Mouse (Mus musculus): Measurements from ENCODE around the gene Ngb.

Gene Ngb

GRCm38 (mm10) chr12:87102165-87102631 is at the start of gene Ngb:
Gene Ngb (minus strand): TSS chr12:87102539.
- DNase-seq (ENCODE audit: low spot score): peak; percentile 22

- DNase-seq (ENCODE audit: low spot score): no peak
These were observed 47.1 kb upstream of the Ngb start for GRCm38 (mm10) chr12:87149471-87149870.

- DNase-seq (ENCODE audit: low spot score): no peak
These were observed 45.8 kb upstream of the Ngb start for GRCm38 (mm10) chr12:87148136-87148535.

- peak; percentile 93 for DNase-seq (ENCODE audit: low spot score)
These were observed 45.2 kb upstream of the Ngb start, which contains the start of gene Pomt2 for GRCm38 (mm10) chr12:87147395-87148089. Gene Pomt2 (minus strand): TSS chr12:87147968.

- peak; percentile 90 for DNase-seq (ENCODE audit: low spot score)
These were observed 44.6 kb upstream of the Ngb start, which contains the start of gene Gstz1 for GRCm38 (mm10) chr12:87146966-87147365. Gene Gstz1 (plus strand): TSS chr12:87147165.

- DNase-seq (ENCODE audit: low spot score): no peak
These were observed 39.8 kb upstream of the Ngb start for GRCm38 (mm10) chr12:87142156-87142555.

- no peak for DNase-seq (ENCODE audit: low spot score)
These were observed 36.4 kb upstream of the Ngb start for GRCm38 (mm10) chr12:87138768-87139167.

- peak; percentile 67 for DNase-seq (ENCODE audit: low spot score)
These were observed 36.0 kb upstream of the Ngb start for GRCm38 (mm10) chr12:87138342-87138701.

- peak; percentile 86 for DNase-seq (ENCODE audit: low spot score)
These were observed 35.4 kb upstream of the Ngb start for GRCm38 (mm10) chr12:87137439-87138341.

- no peak for DNase-seq (ENCODE audit: low spot score)
These were observed 30.4 kb upstream of the Ngb start for GRCm38 (mm10) chr12:87132784-87133183.

GRCm38 (mm10) chr12:87132210-87132609 is 29.9 kb upstream of the Ngb start:
- DNase-seq (ENCODE audit: low spot score): no peak

- peak; percentile 78 for DNase-seq (ENCODE audit: low spot score)
These were observed 29.3 kb upstream of the Ngb start for GRCm38 (mm10) chr12:87131619-87132018.

GRCm38 (mm10) chr12:87131181-87131580 is 28.8 kb upstream of the Ngb start:
- no peak for DNase-seq (ENCODE audit: low spot score)

- DNase-seq (ENCODE audit: low spot score): no peak
These were observed 27.9 kb upstream of the Ngb start for GRCm38 (mm10) chr12:87130224-87130623.

- peak; percentile 21 for DNase-seq (ENCODE audit: low spot score)
These were observed 24.9 kb upstream of the Ngb start for GRCm38 (mm10) chr12:87127256-87127655.

GRCm38 (mm10) chr12:87121918-87122589 is 19.7 kb upstream of the Ngb start:
- DNase-seq (ENCODE audit: low spot score): no peak

GRCm38 (mm10) chr12:87107357-87107977 is 5.1 kb upstream of the Ngb start:
- peak; percentile 9 for DNase-seq (ENCODE audit: low spot score)

- no peak for DNase-seq (ENCODE audit: low spot score)
These were observed 2.5 kb upstream of the Ngb start for GRCm38 (mm10) chr12:87104796-87105195.

- no peak for DNase-seq (ENCODE audit: low spot score)
These were observed 1.1 kb upstream of the Ngb start for GRCm38 (mm10) chr12:87103471-87103870.

GRCm38 (mm10) chr12:87100331-87100730 is 2.0 kb downstream of the Ngb start:
- DNase-seq (ENCODE audit: low spot score): no peak

GRCm38 (mm10) chr12:87093671-87094070 is 8.7 kb downstream of the Ngb start:
- DNase-seq (ENCODE audit: low spot score): no peak

- DNase-seq (ENCODE audit: low spot score): no peak
These were observed 9.1 kb downstream of the Ngb start for GRCm38 (mm10) chr12:87093249-87093648.

Measured in retina, embryonic 14.5 days (tissue).